Mouse (Mus musculus): Measurements from ENCODE around the gene Tlcd1. TPM values are rescaled to one million over a fixed set of nuclear protein-coding genes. Genes with fewer than 3 reads are reported as not detected.

The Tlcd1 gene
- polyA plus RNA-seq, 1 experiment from 2014 or later: 7.6 TPM

- Histone ChIP-seq H3K27me3 (replicated peaks) (no peaks in the 10 kb centered on the region), H3K27ac (no peak overlapping the region), H3K4me3 (peak overlapping the region; percentile 27), H3K36me3 (replicated peaks) (peaks cover 17% of the 10 kb centered on the region), H3K4me2 (peak overlapping the region; percentile 42), H3K9ac (no peak overlapping the region), H3K4me1 (peaks cover 10% of the 10 kb centered on the region), H3K9me3 (no peaks in the 10 kb centered on the region)
- no peak for ATAC-seq (replicated peaks)
- 61% methylated on average over 23 of the region's 23 CpGs for WGBS
Observed at GRCm38 (mm10) chr11:78195101-78195863, 18.8 kb downstream of the Tlcd1 start.

GRCm38 (mm10) chr11:78202372-78202771, 25.9 kb downstream of the Tlcd1 start:
- Histone ChIP-seq H3K4me3 (no peak overlapping the region), H3K9me3 (no peaks in the 10 kb centered on the region), H3K4me2 (no peak overlapping the region), H3K4me1 (no peaks in the 10 kb centered on the region), H3K9ac (no peak overlapping the region), H3K27ac (no peak overlapping the region), H3K27me3 (replicated peaks) (no peaks in the 10 kb centered on the region), H3K36me3 (replicated peaks) (peaks cover 20% of the 10 kb centered on the region)
- 91% methylated on average over 3 of the region's 3 CpGs for WGBS
- no peak for ATAC-seq (replicated peaks)

GRCm38 (mm10) chr11:78204287-78204686, 27.8 kb downstream of the Tlcd1 start:
- ATAC-seq (replicated peaks): no peak
- no peak overlapping the region for H3K4me3 ChIP-seq
- H3K9me3 ChIP-seq: no peaks in the 10 kb centered on the region
- H3K4me2 ChIP-seq: no peak overlapping the region
- no peak overlapping the region for H3K27ac ChIP-seq
- peaks cover 35% of the 10 kb centered on the region for H3K36me3 ChIP-seq (replicated peaks)
- H3K4me1 ChIP-seq: no peaks in the 10 kb centered on the region
- no peaks in the 10 kb centered on the region for H3K27me3 ChIP-seq (replicated peaks)
- WGBS: 70% methylated on average over 6 of the region's 6 CpGs
- H3K9ac ChIP-seq: no peak overlapping the region

- Histone ChIP-seq H3K27ac (0 out of 2 replicates have a peak overlapping the region, but pooled peaks have one; percentile 8), H3K27me3 (replicated peaks) (no peaks in the 10 kb centered on the region), H3K9ac (no peak overlapping the region), H3K4me1 (no peaks in the 10 kb centered on the region), H3K9me3 (no peaks in the 10 kb centered on the region), H3K4me2 (no peak overlapping the region), H3K4me3 (no peak overlapping the region), H3K36me3 (replicated peaks) (peaks cover 48% of the 10 kb centered on the region)
- WGBS: 74% methylated on average over 13 of the region's 13 CpGs
- ATAC-seq (replicated peaks): no peak
Observed at GRCm38 (mm10) chr11:78205361-78206206, 29.1 kb downstream of the Tlcd1 start.

DNA sequence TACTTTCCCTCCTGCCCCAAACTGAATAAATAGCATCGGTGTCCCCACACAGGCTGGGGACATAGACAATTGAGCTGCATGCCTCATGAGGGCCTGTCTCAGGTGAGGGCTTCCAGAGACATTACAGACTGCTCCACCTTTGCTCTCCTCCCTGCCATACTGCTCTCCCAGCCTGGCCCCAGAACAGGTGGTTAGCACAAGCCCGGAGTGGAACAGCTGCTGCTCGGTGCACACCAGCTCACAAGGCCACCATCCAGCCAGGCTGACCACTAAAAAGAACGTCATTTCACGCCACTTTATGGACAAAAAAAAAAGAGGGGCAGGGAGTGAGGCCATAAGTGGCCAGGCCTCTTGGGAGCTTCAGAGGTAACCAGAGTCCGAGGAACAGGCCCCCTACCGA, 30.7 kb downstream of the Tlcd1 start:
- Histone ChIP-seq H3K4me2 (no peak overlapping the region), H3K27me3 (replicated peaks) (no peaks in the 10 kb centered on the region), H3K4me3 (no peak overlapping the region), H3K27ac (no peak overlapping the region), H3K36me3 (replicated peaks) (peaks cover 60% of the 10 kb centered on the region), H3K9ac (no peak overlapping the region), H3K9me3 (no peaks in the 10 kb centered on the region), H3K4me1 (no peaks in the 10 kb centered on the region)
- 89% methylated on average over 7 of the region's 7 CpGs for WGBS
- no peak for ATAC-seq (replicated peaks)

DNA sequence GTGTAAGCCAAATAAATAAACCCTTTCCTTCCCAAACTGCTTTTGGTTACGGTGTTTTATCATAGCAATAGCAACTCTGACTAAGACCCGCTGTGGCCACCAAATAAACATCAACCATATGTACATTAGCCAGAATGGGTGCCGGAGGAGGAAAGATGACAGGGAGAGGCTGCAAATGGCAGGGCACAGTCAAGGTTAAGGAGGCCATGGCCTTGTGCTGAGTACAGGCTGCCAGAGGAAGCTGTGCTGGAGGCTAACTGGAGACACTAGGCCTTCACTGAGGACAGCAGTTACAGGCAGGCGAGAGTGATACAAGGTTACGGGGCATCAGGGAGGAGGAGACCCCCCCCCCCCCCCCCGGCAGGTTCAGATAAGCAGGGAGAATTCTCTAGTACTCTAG, 33.4 kb downstream of the Tlcd1 start:
- no peak overlapping the region for H3K4me3 ChIP-seq
- H3K9me3 ChIP-seq: no peaks in the 10 kb centered on the region
- 96% methylated on average over 6 of the region's 6 CpGs for WGBS
- no peak overlapping the region for H3K4me2 ChIP-seq
- H3K9ac ChIP-seq: no peak overlapping the region
- H3K36me3 ChIP-seq (replicated peaks): peaks cover 78% of the 10 kb centered on the region
- H3K27me3 ChIP-seq (replicated peaks): no peaks in the 10 kb centered on the region
- no peak for ATAC-seq (replicated peaks)
- H3K4me1 ChIP-seq: no peaks in the 10 kb centered on the region
- no peak overlapping the region for H3K27ac ChIP-seq

GRCm38 (mm10) chr11:78210615-78211014, 34.1 kb downstream of the Tlcd1 start:
- Histone ChIP-seq H3K4me2 (no peak overlapping the region), H3K36me3 (replicated peaks) (peaks cover 82% of the 10 kb centered on the region), H3K4me3 (no peak overlapping the region), H3K27me3 (replicated peaks) (no peaks in the 10 kb centered on the region), H3K9ac (no peak overlapping the region), H3K27ac (no peak overlapping the region), H3K4me1 (no peaks in the 10 kb centered on the region), H3K9me3 (no peaks in the 10 kb centered on the region)
- WGBS: 84% methylated on average over 7 of the region's 7 CpGs
- no peak for ATAC-seq (replicated peaks)

- H3K4me2 ChIP-seq: no peak overlapping the region
- H3K9me3 ChIP-seq: no peaks in the 10 kb centered on the region
- no peak overlapping the region for H3K4me3 ChIP-seq
- H3K9ac ChIP-seq: no peak overlapping the region
- H3K4me1 ChIP-seq: no peaks in the 10 kb centered on the region
- 79% methylated on average over 5 of the region's 5 CpGs for WGBS
- no peak for ATAC-seq (replicated peaks)
- H3K27me3 ChIP-seq (replicated peaks): no peaks in the 10 kb centered on the region
- H3K27ac ChIP-seq: no peak overlapping the region
- peaks cover 84% of the 10 kb centered on the region for H3K36me3 ChIP-seq (replicated peaks)
Observed at GRCm38 (mm10) chr11:78211513-78211912, 35.0 kb downstream of the Tlcd1 start.

DNA sequence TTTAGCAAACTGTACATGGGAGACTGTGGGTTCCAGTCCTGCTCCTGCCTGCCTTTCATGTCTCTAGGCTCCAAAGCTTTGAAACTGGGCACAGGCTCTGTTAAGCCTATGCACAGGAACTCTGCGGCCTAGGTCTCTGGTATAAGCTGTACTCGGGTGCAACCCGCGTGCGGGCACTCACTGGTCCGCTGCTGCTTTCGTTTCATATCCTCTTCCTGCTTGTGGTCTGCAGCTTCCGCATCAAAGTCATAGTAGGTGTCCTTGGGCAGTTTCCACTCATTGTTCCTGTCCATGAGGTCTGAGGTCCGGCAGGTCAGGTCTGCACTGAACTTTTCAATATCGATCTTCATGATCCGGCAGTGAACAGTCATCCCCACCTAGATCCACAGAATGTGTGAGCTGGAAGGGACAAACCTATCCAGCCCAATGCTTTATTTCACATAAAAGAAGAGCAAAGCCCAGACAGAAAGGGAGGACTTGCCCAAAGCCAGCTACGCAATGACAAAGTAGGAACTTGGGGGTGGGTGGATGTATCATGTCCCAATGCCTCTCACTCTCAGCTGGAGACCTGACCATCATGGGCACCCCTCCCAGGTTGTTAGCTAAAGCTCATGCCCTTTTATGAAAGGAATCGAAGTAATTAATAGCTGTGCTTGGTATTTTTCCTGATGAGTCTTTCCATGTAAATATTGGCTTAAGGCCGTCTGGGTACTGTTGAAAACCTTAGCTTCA, 36.7 kb downstream of the Tlcd1 start:
- no peaks in the 10 kb centered on the region for H3K27me3 ChIP-seq (replicated peaks)
- no peak overlapping the region for H3K27ac ChIP-seq
- 96% methylated on average over 14 of the region's 14 CpGs for WGBS
- no peak overlapping the region for H3K4me3 ChIP-seq
- no peaks in the 10 kb centered on the region for H3K9me3 ChIP-seq
- peaks cover 82% of the 10 kb centered on the region for H3K36me3 ChIP-seq (replicated peaks)
- H3K4me1 ChIP-seq: no peaks in the 10 kb centered on the region
- no peak overlapping the region for H3K4me2 ChIP-seq
- no peak overlapping the region for H3K9ac ChIP-seq
- no peak for ATAC-seq (replicated peaks)

- H3K9ac ChIP-seq: no peak overlapping the region
- H3K27me3 ChIP-seq (replicated peaks): no peaks in the 10 kb centered on the region
- H3K4me1 ChIP-seq: no peaks in the 10 kb centered on the region
- H3K36me3 ChIP-seq (replicated peaks): peaks cover 80% of the 10 kb centered on the region
- H3K4me3 ChIP-seq: no peak overlapping the region
- no peak overlapping the region for H3K4me2 ChIP-seq
- no peaks in the 10 kb centered on the region for H3K9me3 ChIP-seq
- ATAC-seq (replicated peaks): no peak
- 91% methylated on average over 11 of the region's 11 CpGs for WGBS
- H3K27ac ChIP-seq: no peak overlapping the region
Observed at GRCm38 (mm10) chr11:78215709-78216317, 39.3 kb downstream of the Tlcd1 start.

- Histone ChIP-seq H3K4me2 (no peak overlapping the region), H3K36me3 (replicated peaks) (peaks cover 83% of the 10 kb centered on the region), H3K4me1 (no peaks in the 10 kb centered on the region), H3K27me3 (replicated peaks) (no peaks in the 10 kb centered on the region), H3K4me3 (no peak overlapping the region), H3K9ac (no peak overlapping the region), H3K9me3 (no peaks in the 10 kb centered on the region), H3K27ac (no peak overlapping the region)
- 95% methylated on average over 4 of the region's 4 CpGs for WGBS
- no peak for ATAC-seq (replicated peaks)
Observed at GRCm38 (mm10) chr11:78223586-78223985, 47.1 kb downstream of the Tlcd1 start.
